Comparison of ENCODE assay signal across 8 mouse cellular contexts in genomic region chr14:116928395-116928794, GRCm38 (mm10). TPM values are rescaled to one million over a fixed set of nuclear protein-coding genes. Genes with fewer than 3 reads are reported as not detected.
A peak's percentile ranks its signal among the peaks of the same experiment; 100 is the strongest.
DNase-seq lines count a peak whose midpoint lies in the region; ATAC-seq lines count a peak whose summit lies in the region.
"Had no signal": no experiment of that assay in that cellular context is flagged by ENCODE, and none has a peak within 500 bp of the region (broad histone marks: within the 10 kb centered on the region; RNA-seq: fewer than 3 reads in every experiment).

No protein-coding gene starts in this region.

- WGBS in lung, embryonic 16.5 days, result 32% methylated on average over 2 of the region's 2 CpGs
- 56% methylated on average over 2 of the region's 2 CpGs for WGBS in forebrain, embryonic 14.5 days
- WGBS in limb, embryonic 15.5 days, result 47% methylated on average over 2 of the region's 2 CpGs

- peak overlapping the region; percentile 84; the same call in 1 of the 2 replicates for H3K4me2 ChIP-seq in lung, embryonic 16.5 days (ENCODE audit: low read depth, low read length)
- peak overlapping the region; percentile 87 for H3K4me2 ChIP-seq in forebrain, embryonic 14.5 days (ENCODE audit: low read length)
- H3K4me2 ChIP-seq in limb, embryonic 15.5 days, result peak overlapping the region; percentile 86

- no peak overlapping the region; the same call in 1 of the 2 replicates for H3K4me3 ChIP-seq in lung, embryonic 16.5 days (ENCODE audit: low read length)
- peak overlapping the region; percentile 78 for H3K4me3 ChIP-seq in forebrain, embryonic 14.5 days (ENCODE audit: low read depth, low read length)
- H3K4me3 ChIP-seq in limb, embryonic 15.5 days, result peak overlapping the region; percentile 77

- no peak overlapping the region for H3K27ac ChIP-seq in lung, embryonic 16.5 days (ENCODE audit: low read length)
- H3K27ac ChIP-seq in forebrain, embryonic 14.5 days (ENCODE audit: low read depth, low read length), result no peak overlapping the region
- no peak overlapping the region for H3K27ac ChIP-seq in limb, embryonic 15.5 days

- no peak for DNase-seq in lung, adult 18-20 months
- no peak for DNase-seq in forebrain, embryonic 14.5 days (ENCODE audit: low spot score)
- no peak for DNase-seq in frontal cortex, adult 2 months (ENCODE audit: extremely low spot score in 1 of 2, low spot score in 1 of 2)
- DNase-seq in kidney, postnatal 25 days, result no peak
- DNase-seq in B cell, adult 2 months, result no peak
- DNase-seq: cerebellum, adult 11-12 months had no signal

- no peak for ATAC-seq in lung, embryonic 16.5 days (ENCODE audit: low read depth)
- ATAC-seq in forebrain, embryonic 14.5 days, result no peak
- ATAC-seq in limb, embryonic 15.5 days (ENCODE audit: insufficient number of reproducible peaks, low FRiP score, low TSS enrichment, low read depth), result no peak

- H3K4me1 ChIP-seq in lung, embryonic 16.5 days (replicated peaks; ENCODE audit: control insufficient read depth, insufficient read depth, low read length), result peaks cover 11% of the 10 kb centered on the region
- H3K4me1 ChIP-seq in forebrain, embryonic 14.5 days (ENCODE audit: control insufficient read depth, insufficient read depth, low read length), result peaks cover 19% of the 10 kb centered on the region
- H3K4me1 ChIP-seq in limb, embryonic 15.5 days, result peaks cover 8% of the 10 kb centered on the region

- no peaks in the 10 kb centered on the region for H3K27me3 ChIP-seq in lung, embryonic 16.5 days (ENCODE audit: control insufficient read depth, insufficient read depth, low read depth, low read length)
- H3K27me3 ChIP-seq in forebrain, embryonic 14.5 days (replicated peaks; ENCODE audit: control insufficient read depth, insufficient read depth, low read length), result no peaks in the 10 kb centered on the region
- H3K27me3 ChIP-seq in limb, embryonic 15.5 days, result no peaks in the 10 kb centered on the region

- H3K9me3 ChIP-seq in lung, embryonic 16.5 days (ENCODE audit: control insufficient read depth, low read length), result no peaks in the 10 kb centered on the region
- H3K9me3 ChIP-seq in forebrain, embryonic 14.5 days (replicated peaks; ENCODE audit: control insufficient read depth, low read length), result no peaks in the 10 kb centered on the region
- no peaks in the 10 kb centered on the region for H3K9me3 ChIP-seq in limb, embryonic 15.5 days

- no peaks in the 10 kb centered on the region for H3K36me3 ChIP-seq in lung, embryonic 16.5 days (ENCODE audit: control insufficient read depth, insufficient read depth, low read length)
- H3K36me3 ChIP-seq in forebrain, embryonic 14.5 days (ENCODE audit: control insufficient read depth, insufficient read depth, low read length), result no peaks in the 10 kb centered on the region
- H3K36me3 ChIP-seq in limb, embryonic 15.5 days, result no peaks in the 10 kb centered on the region

- no peak overlapping the region; the same call in 1 of the 2 replicates for H3K9ac ChIP-seq in lung, embryonic 16.5 days (ENCODE audit: low read length)
- peak overlapping the region; percentile 84 for H3K9ac ChIP-seq in forebrain, embryonic 14.5 days (ENCODE audit: low read length)
- H3K9ac ChIP-seq in limb, embryonic 15.5 days, result no peak overlapping the region

RNA-seq across cellular contexts. Expression of gene Gpc6, which starts 3.3 kb away (rescaled TPM):
- polyA plus RNA-seq in lung, embryonic 16.5 days (2015; fragmentation: Nextera tagmentation; extraction: Ambion mirVana), result 25.6 and 26.1 TPM in 2 replicates
- 9.0 and 12.1 TPM in 2 replicates for polyA plus RNA-seq in forebrain, embryonic 14.5 days (2014; fragmentation: Nextera tagmentation; extraction: Ambion mirVana)
- polyA plus RNA-seq in limb, embryonic 15.5 days (2015; fragmentation: Nextera tagmentation; extraction: Ambion mirVana), result 40.1 and 42.5 TPM in 2 replicates
- 3.9 and 4.3 TPM in 2 replicates for polyA plus RNA-seq in frontal cortex, adult 2 months (2012; rRNA removed)
